Mouse (Mus musculus) midbrain, postnatal 0 days (tissue): ENCODE measurements around the gene Llph. TPM values are rescaled to one million over a fixed set of nuclear protein-coding genes. Genes with fewer than 3 reads are reported as not detected.

Source experiments
- ATAC-seq: fragments of 200-750 bp; cut with Nextera tagmentation; 2 replicates; pipeline ENCODE4 v1.8.0; 2017; ENCODE audit warnings: moderate number of reproducible peaks, mild to moderate bottlenecking, moderate TSS enrichment, moderate library complexity; ENCODE audit not compliant: low FRiP score
- DNase-seq: peaks from one replicate; pipeline ENCODE4 v3.0.0-alpha.2; 2015; ENCODE audit warnings: low spot score
- H3K27ac ChIP-seq: fragments of 300-500 bp; sonication (generic); 2 replicates; pipeline ENCODE4 v1.5.1; 2014; ENCODE audit warnings: low read depth, mild to moderate bottlenecking, low read length, mixed read lengths
- H3K27me3 ChIP-seq: fragments of 300-500 bp; sonication (generic); 2 replicates; pipeline ENCODE4 v1.6.1; 2014; ENCODE audit warnings: low read length, control low read depth, mixed read lengths; ENCODE audit not compliant: insufficient read depth
- H3K36me3 ChIP-seq: fragments of 300-500 bp; sonication (generic); 2 replicates; pipeline ENCODE4 v1.6.1; 2014; ENCODE audit warnings: low read length, control low read depth, mixed read lengths; ENCODE audit not compliant: insufficient read depth
- H3K4me1 ChIP-seq: fragments of 300-500 bp; sonication (generic); 2 replicates; pipeline ENCODE4 v1.6.1; 2014; ENCODE audit warnings: mild to moderate bottlenecking, control low read depth, antibody characterized with exemption, low read length, mixed read lengths; ENCODE audit not compliant: insufficient read depth
- H3K4me2 ChIP-seq: fragments of 300-500 bp; sonication (generic); 2 replicates; pipeline ENCODE4 v1.6.1; 2014; ENCODE audit warnings: low read depth, mild to moderate bottlenecking, low read length, mixed read lengths; ENCODE audit not compliant: poor library complexity, severe bottlenecking
- H3K4me3 ChIP-seq: fragments of 300-500 bp; sonication (generic); 2 replicates; pipeline ENCODE4 v1.5.1; 2014; ENCODE audit warnings: low read depth, mild to moderate bottlenecking, low read length, moderate library complexity
- H3K9ac ChIP-seq: fragments of 300-500 bp; sonication (generic); replicated peaks from 2 replicates; pipeline ENCODE4 v1.6.1; 2014; ENCODE audit warnings: mild to moderate bottlenecking, low read length, moderate library complexity, mixed read lengths; ENCODE audit not compliant: poor library complexity, severe bottlenecking
- H3K9me3 ChIP-seq: fragments of 300-500 bp; sonication (generic); 2 replicates; pipeline ENCODE4 v1.6.1; 2016; ENCODE audit warnings: low read length, control low read depth
- CTCF ChIP-seq: IDR thresholded peaks from 2 replicates; pipeline ENCODE4 v1.5.1; 2016; ENCODE audit warnings: antibody characterized with exemption, mild to moderate bottlenecking
- WGBS: fragments of 180-500 bp; shearing (Covaris S2); extraction: QIAGEN DNeasy Blood & Tissue Kit; methylation state at CpG from one replicate; pipeline ENCODE4 v1.1.7; 2014; 5-methylcytosine and 5-hydroxymethylcytosine counted together
- polyA plus RNA-seq: library from polyadenylated mRNA; unstranded; fragments of >200 nt; fragmentation: Nextera tagmentation; extraction: Ambion mirVana; gene quantifications from 2 replicates; pipeline ENCODE4 v1.2.1, GENCODE M21; 2015
- total RNA-seq: library from RNA; depleted of rRNA; stranded (reverse); fragments of >200 nt; gene quantifications from 2 replicates; pipeline ENCODE4 v1.2.3, GENCODE M21; 2014; rRNA removed

Llph gene
- total RNA-seq (4.0 and 6.2 TPM in 2 replicates), polyA plus RNA-seq (34.1 and 40.1 TPM in 2 replicates)

DNA sequence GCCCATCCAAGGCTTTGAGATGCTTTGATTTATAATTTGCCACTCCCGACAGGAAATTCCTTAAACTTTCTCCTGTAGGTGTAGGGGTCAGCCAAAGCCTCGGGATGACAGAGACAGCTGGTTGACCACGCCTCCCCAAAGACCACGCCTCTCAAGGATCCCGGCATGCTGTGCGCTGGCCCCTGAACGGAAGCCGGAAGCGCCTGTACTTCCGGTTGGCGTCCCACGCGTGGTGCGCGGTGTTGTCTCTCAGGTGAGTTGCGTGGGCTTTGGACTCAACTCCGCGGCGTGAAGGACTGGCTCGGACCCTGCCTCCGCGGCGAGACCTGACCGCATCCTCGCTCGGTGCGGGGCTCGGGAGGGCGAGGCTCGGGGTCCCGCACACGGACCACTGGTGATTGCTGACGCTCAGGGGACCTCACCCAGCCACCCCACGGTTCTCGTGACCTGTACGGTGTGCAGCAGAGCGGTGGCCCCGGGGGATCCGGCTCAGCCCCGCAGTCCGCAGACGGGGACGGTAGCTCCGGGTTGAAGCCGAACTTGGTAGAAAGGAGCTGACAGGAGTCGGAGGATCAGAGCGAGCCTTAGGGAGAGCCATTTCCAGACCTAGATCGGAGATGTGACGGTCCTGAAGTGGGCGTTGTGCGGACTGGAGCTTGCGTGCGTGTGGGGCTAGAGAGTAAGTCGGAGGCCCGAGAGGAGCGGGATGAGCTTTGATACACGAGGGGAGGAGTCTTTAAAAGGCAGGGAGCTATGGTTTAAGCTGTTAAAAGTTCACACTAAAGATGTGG, at the start of gene Llph:
Gene Llph (plus strand): TSS at position 200 of the 791 bp plus-strand sequence.
- ATAC-seq (peak; percentile 95), DNase-seq (peak; percentile 91)
- TF ChIP-seq CTCF: no peak
- under 1% methylated on average over 57 of the region's 57 CpGs for WGBS
- Histone ChIP-seq H3K4me2 (peak within 1 kb of the TSS; percentile 93), H3K36me3 (peaks cover 10% of the 10 kb centered on the region; the same call in 1 of the 2 replicates), H3K4me1 (no peaks in the 10 kb centered on the region), H3K9ac (peak within 1 kb of the TSS; percentile 70), H3K27ac (no peak within 1 kb of the TSS; the same call in 1 of the 2 replicates), H3K27me3 (no peaks in the 10 kb centered on the region), H3K4me3 (peak within 1 kb of the TSS; percentile 93), H3K9me3 (no peaks in the 10 kb centered on the region)

- 95% methylated on average over 1 of the region's 1 CpGs for WGBS
- peak; percentile 24; the same call in 1 of the 2 replicates for TF ChIP-seq CTCF
- Histone ChIP-seq H3K4me1 (no peaks in the 10 kb centered on the region), H3K4me2 (no peak overlapping the region), H3K27ac (no peak overlapping the region), H3K27me3 (no peaks in the 10 kb centered on the region), H3K9ac (no peak overlapping the region), H3K4me3 (no peak overlapping the region), H3K9me3 (no peaks in the 10 kb centered on the region), H3K36me3 (no peaks in the 10 kb centered on the region)
- ATAC-seq (no peak), DNase-seq (no peak)
Measured at GRCm38 (mm10) chr10:120182887-120183286, 44.0 kb upstream of the Llph start.

GRCm38 (mm10) chr10:120183342-120183741, 43.5 kb upstream of the Llph start:
- H3K4me2 ChIP-seq: no peak overlapping the region
- H3K4me3 ChIP-seq: no peak overlapping the region
- H3K27ac ChIP-seq: no peak overlapping the region
- no peak for TF ChIP-seq CTCF
- DNase-seq: no peak
- ATAC-seq: no peak
- H3K36me3 ChIP-seq: no peaks in the 10 kb centered on the region
- no peaks in the 10 kb centered on the region for H3K9me3 ChIP-seq
- WGBS: 93% methylated on average over 2 of the region's 2 CpGs
- H3K9ac ChIP-seq: no peak overlapping the region
- H3K27me3 ChIP-seq: no peaks in the 10 kb centered on the region
- H3K4me1 ChIP-seq: no peaks in the 10 kb centered on the region

GRCm38 (mm10) chr10:120188513-120188912, 38.4 kb upstream of the Llph start:
- no peaks in the 10 kb centered on the region for H3K36me3 ChIP-seq
- no peak overlapping the region for H3K4me2 ChIP-seq
- no peaks in the 10 kb centered on the region for H3K9me3 ChIP-seq
- H3K27me3 ChIP-seq: no peaks in the 10 kb centered on the region
- no peak overlapping the region for H3K27ac ChIP-seq
- ATAC-seq (no peak), DNase-seq (no peak)
- no peak for TF ChIP-seq CTCF
- H3K9ac ChIP-seq: no peak overlapping the region
- 75% methylated on average over 2 of the region's 2 CpGs for WGBS
- no peak overlapping the region for H3K4me3 ChIP-seq
- H3K4me1 ChIP-seq: no peaks in the 10 kb centered on the region

- Histone ChIP-seq H3K4me2 (no peak overlapping the region), H3K36me3 (no peaks in the 10 kb centered on the region), H3K9ac (no peak overlapping the region), H3K27me3 (no peaks in the 10 kb centered on the region), H3K9me3 (no peaks in the 10 kb centered on the region), H3K27ac (no peak overlapping the region), H3K4me3 (no peak overlapping the region), H3K4me1 (no peaks in the 10 kb centered on the region)
- DNase-seq: no peak
- WGBS: 55% methylated on average over 11 of the region's 11 CpGs
- no peak for ATAC-seq
- no peak for TF ChIP-seq CTCF
Measured at GRCm38 (mm10) chr10:120189276-120189675, 37.6 kb upstream of the Llph start.

DNA sequence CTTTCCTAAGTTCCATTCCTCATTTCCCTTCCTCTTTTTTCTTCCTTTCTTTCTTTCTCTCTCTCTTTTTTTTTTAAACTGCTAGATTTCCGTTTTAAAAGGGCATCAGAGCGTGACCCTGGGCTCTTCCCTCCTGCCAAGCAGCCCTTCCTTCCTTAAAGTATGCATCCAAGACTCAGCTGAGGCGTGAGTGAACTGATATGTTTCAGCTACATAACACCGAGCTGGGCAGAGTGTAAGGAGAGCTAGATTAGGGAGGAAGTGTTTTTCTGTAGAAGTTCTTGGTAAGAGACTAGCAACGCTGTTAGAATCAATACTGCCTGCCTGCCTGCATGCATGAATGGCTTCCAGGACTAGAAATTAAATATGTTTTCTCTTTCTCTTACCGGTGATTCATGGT, 37.1 kb upstream of the Llph start:
- no peaks in the 10 kb centered on the region for H3K4me1 ChIP-seq
- H3K4me2 ChIP-seq: no peak overlapping the region
- H3K27ac ChIP-seq: no peak overlapping the region
- DNase-seq (no peak), ATAC-seq (no peak)
- no peaks in the 10 kb centered on the region for H3K9me3 ChIP-seq
- no peaks in the 10 kb centered on the region for H3K27me3 ChIP-seq
- 21% methylated on average over 6 of the region's 6 CpGs for WGBS
- TF ChIP-seq CTCF: no peak
- no peak overlapping the region for H3K9ac ChIP-seq
- no peaks in the 10 kb centered on the region for H3K36me3 ChIP-seq
- no peak overlapping the region for H3K4me3 ChIP-seq
